Mouse (Mus musculus) heart, embryonic 16.5 days (tissue): Measurements from ENCODE around the gene Naaladl2. TPM values are rescaled to one million over a fixed set of nuclear protein-coding genes. Genes with fewer than 3 reads are reported as not detected.
"Not testable (repeated sequence)": the region's sequence is repeated elsewhere in the genome, so short reads cannot be mapped to it uniquely, and the experiment has no call there.

ENCODE experiments used
- ATAC-seq: fragments of 200-750 bp; cut with Nextera tagmentation; replicated peaks from 2 replicates; pipeline ENCODE4 v1.8.0; 2017; ENCODE audit warnings: moderate number of reproducible peaks; ENCODE audit not compliant: insufficient read depth, low FRiP score; ENCODE audit errors: extremely low read depth
- H3K27ac ChIP-seq: fragments of 300-500 bp; sonication (generic); 2 replicates; pipeline ENCODE4 v1.5.1; 2014; ENCODE audit warnings: mild to moderate bottlenecking, low read length, control low read depth, moderate library complexity
- H3K27me3 ChIP-seq: fragments of 300-500 bp; sonication (generic); 2 replicates; pipeline ENCODE4 v1.6.1; 2014; ENCODE audit warnings: low read length, mixed read lengths; ENCODE audit not compliant: control insufficient read depth, insufficient read depth
- H3K36me3 ChIP-seq: fragments of 300-500 bp; sonication (generic); 2 replicates; pipeline ENCODE4 v1.6.1; 2014; ENCODE audit not compliant: control insufficient read depth, insufficient read depth
- H3K4me1 ChIP-seq: fragments of 300-500 bp; sonication (generic); 2 replicates; pipeline ENCODE4 v1.6.1; 2014; ENCODE audit warnings: low read length, mixed read lengths; ENCODE audit not compliant: control insufficient read depth, insufficient read depth
- H3K4me2 ChIP-seq: fragments of 300-500 bp; sonication (generic); 2 replicates; pipeline ENCODE4 v1.6.1; 2014; ENCODE audit warnings: low read depth, mild to moderate bottlenecking, control low read depth, low read length
- H3K4me3 ChIP-seq: fragments of 300-500 bp; sonication (generic); 2 replicates; pipeline ENCODE4 v1.5.1; 2014; ENCODE audit warnings: mild to moderate bottlenecking, control low read depth, low read length
- H3K9ac ChIP-seq: fragments of 300-500 bp; sonication (generic); 2 replicates; pipeline ENCODE4 v1.6.1; 2014; ENCODE audit warnings: low read length, control low read depth
- H3K9me3 ChIP-seq: fragments of 300-500 bp; sonication (generic); replicated peaks from 2 replicates; pipeline ENCODE4 v1.6.1; 2016; ENCODE audit warnings: low read length; ENCODE audit not compliant: control insufficient read depth
- WGBS: fragments of 180-500 bp; shearing (Covaris S2); extraction: QIAGEN DNeasy Blood & Tissue Kit; methylation state at CpG from one replicate; pipeline ENCODE4 v1.1.7; 2014; 5-methylcytosine and 5-hydroxymethylcytosine counted together
- polyA plus RNA-seq: library from polyadenylated mRNA; unstranded; fragments of >200 nt; fragmentation: Nextera tagmentation; extraction: Ambion mirVana; gene quantifications from 2 replicates; pipeline ENCODE4 v1.2.1, GENCODE M21; 2015

Naaladl2 gene
- polyA plus RNA-seq, 1 experiment from 2014 or later, result 2.5 TPM

- ATAC-seq, H3K4me2 ChIP-seq, H3K27me3 ChIP-seq, H3K4me1 ChIP-seq, H3K9me3 ChIP-seq, H3K9ac ChIP-seq, H3K27ac ChIP-seq, H3K36me3 ChIP-seq, H3K4me3 ChIP-seq: not testable (repeated sequence)
- WGBS, result 57% methylated on average over 2 of the region's 2 CpGs
These were observed 137.3 kb downstream of the Naaladl2 start for GRCm38 (mm10) chr3:25006802-25007201.

DNA sequence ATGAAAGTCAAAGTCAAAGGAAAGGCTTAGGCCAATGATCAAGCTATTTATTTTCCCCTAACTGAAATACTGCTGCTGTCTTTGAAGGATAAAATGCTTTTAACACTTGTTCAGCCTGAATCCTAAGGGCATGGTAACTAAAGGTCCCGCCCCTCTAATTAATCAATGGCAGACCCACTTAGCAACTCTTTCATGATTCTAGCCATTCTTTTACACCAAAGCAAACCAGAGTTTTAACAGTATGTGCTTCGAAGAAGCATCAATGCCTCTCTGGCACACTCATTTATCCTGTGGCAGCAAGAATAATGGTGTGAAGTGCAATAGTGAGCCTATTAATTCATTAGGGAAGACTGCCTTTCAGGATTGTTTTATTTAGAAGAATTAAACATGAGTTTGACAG, 151.5 kb downstream of the Naaladl2 start:
- Histone ChIP-seq H3K4me2 (no peak overlapping the region), H3K27me3 (no peaks in the 10 kb centered on the region), H3K27ac (no peak overlapping the region), H3K36me3 (no peaks in the 10 kb centered on the region), H3K9me3 (no peaks in the 10 kb centered on the region), H3K4me3 (no peak overlapping the region), H3K9ac (no peak overlapping the region), H3K4me1 (no peaks in the 10 kb centered on the region)
- ATAC-seq, result no peak
- WGBS, result 65% methylated on average over 2 of the region's 2 CpGs

DNA sequence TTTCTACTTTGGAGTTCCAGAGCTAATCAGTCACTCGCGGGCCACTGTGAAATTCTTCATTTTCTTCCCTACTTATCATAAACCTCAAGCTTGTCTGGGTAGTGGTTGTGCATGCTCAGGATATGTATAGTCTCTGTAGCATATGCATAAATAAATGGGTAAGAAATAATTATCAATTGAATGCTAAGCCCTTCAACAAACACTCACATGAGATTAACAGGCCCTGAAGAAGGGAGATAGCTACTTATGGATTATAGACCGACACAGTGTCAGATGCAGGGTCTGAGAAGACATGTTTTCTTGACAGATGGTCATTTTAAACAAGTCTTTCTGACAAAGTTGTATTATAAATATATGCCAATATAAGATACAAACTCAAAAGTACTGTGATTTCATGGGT, 152.0 kb downstream of the Naaladl2 start:
- Histone ChIP-seq H3K9me3 (no peaks in the 10 kb centered on the region), H3K4me1 (no peaks in the 10 kb centered on the region), H3K27ac (no peak overlapping the region), H3K4me2 (no peak overlapping the region), H3K27me3 (no peaks in the 10 kb centered on the region), H3K4me3 (no peak overlapping the region), H3K9ac (no peak overlapping the region), H3K36me3 (no peaks in the 10 kb centered on the region)
- ATAC-seq, result no peak
- WGBS, result 85% methylated on average over 3 of the region's 3 CpGs

GRCm38 (mm10) chr3:24982111-24982510, 161.9 kb downstream of the Naaladl2 start:
- 39% methylated on average over 4 of the region's 4 CpGs for WGBS

DNA sequence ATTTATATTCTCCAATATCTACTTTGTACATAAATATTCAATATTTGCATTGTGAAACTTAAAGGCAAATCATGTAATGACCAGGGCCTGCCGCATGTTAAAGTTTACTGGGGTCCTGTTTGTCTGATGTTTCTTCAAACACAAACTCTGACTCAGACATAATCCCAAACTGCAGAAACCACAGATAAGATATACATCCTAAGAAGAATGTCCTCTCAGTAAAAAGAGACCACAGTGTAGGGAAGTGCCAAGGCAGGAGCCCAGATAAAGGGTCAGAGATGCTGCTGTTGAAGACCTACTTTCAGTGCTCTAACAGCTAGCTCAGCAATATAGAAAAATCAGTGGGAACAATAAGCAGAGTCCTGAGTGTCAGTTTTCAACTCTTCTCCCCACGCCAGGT, 201.9 kb downstream of the Naaladl2 start:
- H3K27me3 ChIP-seq, result no peaks in the 10 kb centered on the region
- 85% methylated on average over 2 of the region's 2 CpGs for WGBS
- no peaks in the 10 kb centered on the region for H3K4me1 ChIP-seq
- H3K36me3 ChIP-seq, result no peaks in the 10 kb centered on the region
- H3K4me2 ChIP-seq, result no peak overlapping the region
- no peak overlapping the region for H3K9ac ChIP-seq
- H3K4me3 ChIP-seq, result no peak overlapping the region
- H3K9me3 ChIP-seq, result no peaks in the 10 kb centered on the region
- ATAC-seq, result no peak
- H3K27ac ChIP-seq, result no peak overlapping the region

More at GRCm38 (mm10) chr3:24982111-24982510, 161.9 kb downstream of the Naaladl2 start:
- H3K9ac ChIP-seq, result no peak overlapping the region
- no peak overlapping the region for H3K27ac ChIP-seq
- H3K4me3 ChIP-seq, result no peak overlapping the region
- no peak for ATAC-seq
- no peaks in the 10 kb centered on the region for H3K27me3 ChIP-seq
- H3K4me2 ChIP-seq, result no peak overlapping the region
- no peaks in the 10 kb centered on the region for H3K9me3 ChIP-seq
- no peaks in the 10 kb centered on the region for H3K36me3 ChIP-seq
- no peaks in the 10 kb centered on the region for H3K4me1 ChIP-seq

DNA sequence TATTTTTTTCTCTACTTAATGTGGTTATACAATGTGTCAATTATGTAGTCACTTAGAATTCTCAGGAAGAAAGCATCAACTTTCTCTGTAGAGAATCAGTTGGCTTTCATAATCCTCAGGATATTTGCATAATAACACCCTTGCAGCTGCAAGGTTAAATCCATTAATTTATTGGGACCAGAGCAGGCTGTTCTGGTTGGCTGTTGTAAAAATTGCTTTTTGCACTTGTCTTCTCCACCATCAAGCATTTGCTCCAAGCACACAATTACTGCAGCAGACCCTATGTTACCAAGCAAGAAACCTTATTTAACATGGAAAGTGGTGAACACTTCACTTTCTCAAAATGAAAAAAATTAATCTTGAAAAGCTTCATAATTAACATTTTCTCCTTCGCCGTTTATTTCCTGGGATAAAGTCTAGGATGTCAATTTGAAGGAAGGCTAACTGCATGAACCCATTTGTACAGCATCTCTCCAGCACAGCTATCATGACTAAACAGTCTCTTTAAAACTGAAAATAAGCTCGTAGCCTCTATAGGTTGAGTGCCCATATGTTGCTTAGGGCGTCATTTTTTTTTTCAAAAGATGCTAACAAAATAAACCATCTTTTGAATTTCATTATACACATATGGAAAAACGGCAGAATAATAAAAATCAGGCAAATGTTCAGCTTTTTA, 205.4 kb downstream of the Naaladl2 start:
- no peaks in the 10 kb centered on the region for H3K36me3 ChIP-seq
- H3K4me3 ChIP-seq, result no peak overlapping the region
- ATAC-seq, result no peak
- H3K9me3 ChIP-seq, result no peaks in the 10 kb centered on the region
- H3K4me1 ChIP-seq, result no peaks in the 10 kb centered on the region
- H3K27me3 ChIP-seq, result no peaks in the 10 kb centered on the region
- WGBS, result 79% methylated on average over 5 of the region's 5 CpGs
- no peak overlapping the region for H3K9ac ChIP-seq
- no peak overlapping the region for H3K4me2 ChIP-seq
- no peak overlapping the region for H3K27ac ChIP-seq

DNA sequence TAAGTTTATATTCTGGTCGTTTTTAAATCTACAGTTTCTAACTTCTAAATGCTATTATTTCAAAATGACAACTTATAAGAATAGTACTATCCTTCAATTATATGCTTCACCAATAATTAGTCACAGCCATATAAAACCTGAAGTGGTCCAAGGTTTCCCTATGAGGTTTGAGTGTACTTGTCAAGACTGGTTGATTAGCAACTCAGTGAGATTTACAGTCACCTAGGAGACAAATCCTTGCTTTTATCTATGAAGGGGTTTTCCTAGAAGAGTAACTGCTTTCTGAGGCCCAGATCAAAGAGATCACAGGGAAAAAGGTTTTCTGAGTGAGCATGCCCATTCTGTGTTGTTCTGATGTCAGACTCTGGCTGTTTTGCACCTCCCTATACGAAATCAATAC, 222.2 kb downstream of the Naaladl2 start:
- Histone ChIP-seq H3K9ac (no peak overlapping the region), H3K4me2 (no peak overlapping the region), H3K27me3 (no peaks in the 10 kb centered on the region), H3K27ac (no peak overlapping the region), H3K4me3 (no peak overlapping the region), H3K36me3 (no peaks in the 10 kb centered on the region), H3K4me1 (no peaks in the 10 kb centered on the region), H3K9me3 (no peaks in the 10 kb centered on the region)
- 40% methylated on average over 2 of the region's 2 CpGs for WGBS
- ATAC-seq, result no peak

DNA sequence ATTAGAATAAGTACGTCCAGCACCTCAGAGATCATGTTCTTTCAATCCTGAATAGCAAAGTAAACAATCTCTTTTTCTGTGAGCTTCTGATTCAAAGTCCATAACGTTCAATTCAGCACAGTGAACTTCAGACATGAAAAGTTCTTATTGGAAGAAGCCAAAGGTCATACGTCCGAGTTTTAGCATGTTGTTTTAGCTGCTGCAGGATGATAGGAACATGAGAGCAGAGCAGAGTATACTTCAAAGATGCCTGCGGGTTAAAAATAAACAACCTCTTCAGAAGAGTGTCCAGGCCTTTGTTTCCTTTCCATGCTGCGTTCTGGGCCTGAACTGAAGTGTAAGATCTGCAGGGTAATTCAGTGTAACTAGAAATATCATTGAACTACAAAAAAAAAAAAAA, 222.7 kb downstream of the Naaladl2 start:
- H3K9ac ChIP-seq, result no peak overlapping the region
- WGBS, result 26% methylated on average over 6 of the region's 6 CpGs
- no peak for ATAC-seq

GRCm38 (mm10) chr3:24905425-24905960, 238.6 kb downstream of the Naaladl2 start:
- no peak overlapping the region for H3K4me2 ChIP-seq
- ATAC-seq, result no peak
- 77% methylated on average over 3 of the region's 3 CpGs for WGBS

More for the DNA sequence above, 222.7 kb downstream of the Naaladl2 start:
- no peaks in the 10 kb centered on the region for H3K36me3 ChIP-seq
- no peaks in the 10 kb centered on the region for H3K4me1 ChIP-seq
- H3K4me3 ChIP-seq, result no peak overlapping the region
- no peak overlapping the region for H3K27ac ChIP-seq
- no peaks in the 10 kb centered on the region for H3K27me3 ChIP-seq
- H3K4me2 ChIP-seq, result no peak overlapping the region
- H3K9me3 ChIP-seq, result no peaks in the 10 kb centered on the region

More at GRCm38 (mm10) chr3:24905425-24905960, 238.6 kb downstream of the Naaladl2 start:
- H3K4me3 ChIP-seq, result no peak overlapping the region
- no peak overlapping the region for H3K9ac ChIP-seq
- H3K4me1 ChIP-seq, result no peaks in the 10 kb centered on the region
- no peak overlapping the region for H3K27ac ChIP-seq
- H3K9me3 ChIP-seq, result no peaks in the 10 kb centered on the region
- H3K36me3 ChIP-seq, result no peaks in the 10 kb centered on the region
- H3K27me3 ChIP-seq, result no peaks in the 10 kb centered on the region
